Mouse (Mus musculus) thymus, adult 2 months (tissue): ENCODE measurements at regions not wholly inside any gene's neighbourhood (a gene's known extent, or its start where the extent isn't known, plus 50 kb on each side); places are given as distances from the start of the nearest gene placed in this dataset.

Source experiments
- CTCF ChIP-seq: fragments of 200-500 bp; IDR thresholded peaks from 2 replicates; pipeline ENCODE4 v1.5.1; 2012; ENCODE audit warnings: mild to moderate bottlenecking, control low read depth, low read length, moderate library complexity, borderline replicate concordance; ENCODE audit not compliant: control insufficient read depth, poor library complexity, insufficient read depth; ENCODE audit errors: extremely low read depth
- POLR2A ChIP-seq: fragments of 200-500 bp; IDR thresholded peaks from 2 replicates; pipeline ENCODE4 v1.6.1; 2012; ENCODE audit warnings: mild to moderate bottlenecking, low read length, control low read depth, moderate library complexity; ENCODE audit not compliant: control insufficient read depth, poor library complexity, insufficient read depth; ENCODE audit errors: extremely low read depth

GRCm38 (mm10) chr4:125437161-125437822 lies 53.2 kb upstream of the Grik3 start:
- TF ChIP-seq CTCF: no peak
- no peak for TF ChIP-seq POLR2A
